Mouse (Mus musculus): ENCODE measurements at regions not wholly inside any gene's neighbourhood (a gene's known extent, or its start where the extent isn't known, plus 50 kb on each side); places are given as distances from the start of the nearest gene placed in this dataset.
"Not testable (repeated sequence)": the region's sequence is repeated elsewhere in the genome, so short reads cannot be mapped to it uniquely, and the experiment has no call there.

DNA sequence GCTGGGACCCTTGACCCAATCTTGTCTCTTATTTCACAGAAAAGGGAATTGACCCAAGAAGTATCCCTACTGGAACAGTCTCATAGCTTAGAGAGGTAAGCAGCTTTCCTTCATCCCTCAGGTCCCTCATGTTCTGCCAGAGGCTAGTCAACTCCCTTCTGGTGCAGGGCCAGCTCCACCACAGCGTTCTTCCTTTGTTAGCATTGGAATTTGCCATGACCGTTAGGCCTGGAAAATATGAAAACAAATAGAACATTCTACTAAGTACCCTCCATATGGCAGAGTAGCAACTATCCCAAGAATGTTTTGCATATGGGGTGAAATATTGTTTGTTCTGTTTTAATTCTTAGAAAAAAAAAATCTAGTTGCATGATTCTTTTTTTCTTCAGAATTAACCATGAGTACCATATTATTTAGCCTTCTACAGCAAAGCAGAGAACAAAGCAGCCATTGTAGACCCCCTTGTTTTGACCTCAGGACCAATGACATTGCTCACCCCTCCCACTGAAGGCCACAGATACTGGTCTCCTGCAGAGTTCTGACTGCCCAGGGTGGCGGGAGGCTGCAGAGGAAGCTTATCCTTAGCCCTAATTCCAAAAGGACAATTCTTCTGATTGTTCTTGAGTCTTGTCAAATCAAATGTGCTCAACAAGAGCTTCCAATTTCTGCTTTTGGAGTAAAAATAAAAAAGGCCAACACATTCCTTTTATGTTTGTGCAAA is 78.1 kb upstream of the Ehbp1 start:
- no peak for DNase-seq

DNA sequence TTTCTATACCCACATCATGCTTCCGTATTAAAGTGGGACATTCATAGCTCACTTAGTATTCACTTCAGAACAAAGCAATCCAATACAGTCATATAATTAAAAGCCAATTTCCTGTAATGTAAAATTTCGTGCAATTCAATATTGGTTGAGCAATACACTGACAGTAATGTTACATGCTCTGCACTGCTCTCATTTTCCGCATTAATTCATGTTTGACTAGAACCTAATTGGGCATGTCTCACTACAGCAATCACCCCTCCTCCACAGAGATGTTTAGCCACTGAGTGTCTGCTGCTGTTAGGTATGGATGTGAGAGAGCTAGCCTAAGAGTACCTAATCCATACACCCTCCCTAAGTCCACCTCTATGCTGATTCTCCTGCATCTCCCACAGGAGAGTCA is 79.7 kb upstream of the Ehbp1 start:
- no peak for DNase-seq

DNA sequence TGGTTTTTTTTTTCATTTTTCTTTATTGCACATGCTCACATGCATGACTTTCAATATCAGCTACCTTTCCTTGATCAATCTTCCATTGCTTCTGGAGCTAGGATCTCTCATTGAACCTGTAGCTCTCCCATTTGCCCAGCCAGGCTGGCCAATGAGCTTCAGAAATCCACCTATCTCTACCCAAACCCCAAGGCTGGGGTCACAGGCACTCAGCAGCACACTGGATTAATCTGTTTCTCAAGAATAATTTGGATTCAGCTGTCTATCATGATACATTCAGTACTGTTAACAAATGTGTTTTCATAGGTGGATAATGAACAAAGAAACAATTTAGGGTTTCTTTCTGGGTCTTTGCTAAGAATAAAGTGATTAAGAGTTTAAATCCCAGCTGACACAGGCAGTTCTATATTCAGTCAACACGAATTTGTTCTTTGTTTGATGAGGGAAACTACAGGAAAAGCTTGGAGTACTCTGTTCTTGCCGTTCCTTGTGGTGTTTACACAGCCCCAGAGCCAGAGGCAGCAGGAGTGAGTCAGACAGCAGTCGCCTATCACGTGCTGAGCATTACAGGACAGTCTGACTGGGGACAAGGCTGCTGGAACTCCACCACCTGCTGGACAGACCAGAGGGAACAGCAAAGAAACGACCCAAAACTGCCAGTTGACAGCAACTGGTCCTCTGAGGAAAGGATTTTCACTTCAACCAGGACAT is 74.6 kb upstream of the Tmem17 start:
- DNase-seq, result peak; percentile 5

DNA sequence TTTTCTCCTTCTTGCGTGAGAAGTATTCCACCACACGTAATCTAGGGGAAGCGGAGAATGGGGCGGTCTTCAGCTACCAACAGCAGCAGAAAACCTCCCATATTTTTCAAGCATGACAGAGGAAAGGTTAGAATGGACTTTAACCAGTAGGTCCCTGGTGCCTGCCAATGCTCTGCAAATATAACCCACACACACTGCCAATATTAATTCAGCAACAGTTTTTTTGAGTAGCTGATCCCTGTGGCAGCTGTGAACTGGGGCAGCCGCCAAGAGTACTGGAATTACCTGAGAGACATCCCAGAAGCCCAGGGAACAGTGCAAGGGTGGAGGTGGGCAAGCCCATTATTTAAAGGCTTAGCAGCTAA is 74.1 kb upstream of the Tmem17 start:
- no peak for DNase-seq

DNA sequence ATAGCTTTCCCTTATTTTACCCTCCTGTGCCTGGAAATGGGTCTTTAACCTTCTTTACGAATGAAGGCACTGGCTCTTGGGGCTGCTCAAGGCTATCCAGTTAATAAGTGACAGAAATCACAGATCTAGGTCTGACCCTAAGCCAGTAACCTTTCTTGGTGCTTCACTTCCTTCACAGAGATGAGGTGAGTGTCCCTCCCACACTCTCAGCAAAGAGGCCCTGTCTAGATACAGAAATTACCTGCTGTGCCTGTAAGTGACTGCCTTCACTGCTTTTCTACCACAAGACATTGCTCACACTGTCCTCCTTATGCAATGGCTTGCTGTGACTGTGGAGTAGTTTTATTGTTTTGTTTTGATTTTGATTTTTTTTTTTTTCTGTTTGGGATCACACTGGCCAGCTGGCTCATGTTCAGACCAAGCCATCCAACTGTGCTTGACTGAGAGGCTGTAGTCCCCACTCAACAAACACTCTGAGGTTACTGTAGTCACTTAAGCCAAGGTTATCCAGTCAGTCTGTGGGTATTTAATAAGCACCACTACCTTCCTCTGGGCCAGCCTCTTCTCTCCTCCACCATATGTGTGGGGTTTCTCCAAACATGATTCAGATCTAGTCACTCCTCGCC is 73.3 kb upstream of the Tmem17 start:
- DNase-seq, result no peak

DNA sequence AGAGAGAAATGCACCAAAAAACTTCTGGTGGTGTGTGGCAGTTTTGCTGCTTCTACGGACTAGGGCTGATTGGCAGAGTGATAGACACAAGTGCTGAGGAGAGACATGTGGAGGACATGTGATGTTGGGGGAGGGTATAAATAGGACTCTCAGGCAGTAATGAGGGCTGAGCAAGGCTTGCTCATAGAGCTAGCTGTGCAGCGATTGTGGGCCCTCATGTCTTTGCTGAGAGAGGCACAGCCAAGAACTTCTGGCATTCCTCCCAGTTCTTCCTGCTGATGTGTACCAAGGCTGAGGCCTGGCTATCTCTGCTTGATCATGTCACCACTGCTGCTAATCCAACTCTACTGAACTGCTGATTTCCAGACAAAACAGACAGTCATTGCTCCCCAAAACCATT is 71.4 kb upstream of the Tmem17 start:
- no peak for DNase-seq

DNA sequence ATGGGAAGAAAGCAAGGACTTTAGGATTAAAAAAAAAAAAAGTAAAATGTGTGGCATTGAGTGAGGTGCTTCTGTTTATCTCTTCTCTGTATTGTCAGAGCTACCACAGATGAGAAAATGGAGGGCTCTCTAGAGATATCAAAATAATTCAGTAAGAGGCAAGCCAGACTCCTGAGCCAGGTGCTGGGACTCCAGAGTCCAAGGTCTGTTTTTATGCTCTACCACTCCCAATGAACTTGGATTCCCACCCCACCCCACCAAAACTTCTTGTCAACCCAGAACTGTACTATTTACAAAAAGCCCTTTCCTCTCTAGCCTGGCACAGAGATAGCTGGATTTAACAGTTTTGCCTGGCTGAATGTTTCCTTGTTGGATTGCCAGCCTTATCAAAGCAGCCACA is 58.7 kb upstream of the Tmem17 start:
- no peak for DNase-seq

DNA sequence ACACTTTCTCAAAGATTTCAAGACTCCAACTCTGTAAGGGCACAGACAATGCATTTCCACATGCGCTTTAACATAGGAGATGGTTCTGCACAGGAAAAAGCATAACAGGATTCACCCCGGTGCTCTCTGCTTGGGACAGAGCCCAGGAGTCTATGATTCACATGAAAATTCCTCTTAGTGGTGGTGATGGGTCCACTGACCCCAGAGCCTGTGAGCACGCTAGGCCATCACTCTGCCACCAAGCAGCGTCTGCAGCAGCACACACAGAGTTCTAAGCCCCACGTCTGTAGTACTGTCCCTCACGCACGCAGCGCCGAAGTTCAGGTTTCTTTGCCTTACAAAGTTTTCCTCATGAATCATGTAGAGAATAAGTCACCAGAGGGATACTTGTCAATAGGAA is 55.6 kb upstream of the Tmem17 start:
- no peak for DNase-seq

DNA sequence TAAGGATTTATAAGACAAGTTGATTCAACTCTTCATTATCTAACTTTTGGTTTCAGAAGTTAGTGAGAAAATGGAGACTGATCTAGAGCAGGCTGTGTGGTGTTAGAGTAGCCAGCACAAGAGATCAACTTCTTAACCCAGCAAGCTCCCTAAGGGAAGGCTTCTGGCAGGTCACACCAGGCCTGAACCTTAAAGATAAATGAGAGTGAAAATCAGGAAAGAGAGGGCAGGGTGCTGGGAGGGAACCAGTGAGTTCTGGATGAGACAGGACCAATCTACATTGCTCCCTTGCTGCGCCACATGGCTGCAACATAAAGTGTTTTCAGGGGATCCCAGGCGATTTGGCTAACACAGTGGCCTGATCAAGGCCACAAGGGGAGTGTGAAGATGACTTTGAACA is 54.7 kb upstream of the Tmem17 start:
- no peak for DNase-seq

DNA sequence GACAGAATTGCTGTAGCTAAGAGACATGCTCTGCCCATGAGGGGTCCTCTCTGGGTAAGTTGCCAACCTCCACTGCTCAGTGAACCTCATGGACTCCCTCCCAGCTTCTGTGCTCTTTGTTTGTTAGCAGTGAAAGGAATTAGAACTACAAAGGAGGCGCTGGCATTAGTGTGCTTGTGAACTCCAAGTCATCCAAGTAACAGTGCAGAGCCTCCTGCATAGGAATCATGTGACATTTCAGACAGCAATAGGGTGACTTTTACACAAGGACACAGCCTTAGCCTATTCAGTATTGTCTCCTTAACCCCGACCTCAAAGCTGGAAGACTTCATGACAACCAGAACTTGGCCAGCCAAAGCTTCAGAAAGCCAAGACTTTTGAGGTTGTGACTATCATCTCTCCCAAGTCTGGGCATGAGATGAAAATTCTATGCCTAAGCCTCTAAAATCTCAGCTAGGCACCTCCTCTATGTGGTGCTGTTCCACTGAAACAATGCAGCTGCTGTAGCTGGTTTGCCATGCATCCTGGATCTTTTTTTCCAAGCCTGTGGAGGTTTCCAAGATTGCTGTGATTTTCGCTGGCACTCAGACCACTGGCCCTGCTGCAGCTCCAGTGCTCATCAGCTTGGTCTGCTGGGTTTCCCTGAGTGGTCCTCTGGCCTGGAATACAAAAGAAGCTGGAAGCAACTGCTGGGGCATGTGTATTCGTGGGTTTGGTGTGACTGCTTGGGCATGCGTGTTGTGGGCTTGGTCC is 52.8 kb upstream of the Tmem17 start:
- DNase-seq, result peak; percentile 11

DNA sequence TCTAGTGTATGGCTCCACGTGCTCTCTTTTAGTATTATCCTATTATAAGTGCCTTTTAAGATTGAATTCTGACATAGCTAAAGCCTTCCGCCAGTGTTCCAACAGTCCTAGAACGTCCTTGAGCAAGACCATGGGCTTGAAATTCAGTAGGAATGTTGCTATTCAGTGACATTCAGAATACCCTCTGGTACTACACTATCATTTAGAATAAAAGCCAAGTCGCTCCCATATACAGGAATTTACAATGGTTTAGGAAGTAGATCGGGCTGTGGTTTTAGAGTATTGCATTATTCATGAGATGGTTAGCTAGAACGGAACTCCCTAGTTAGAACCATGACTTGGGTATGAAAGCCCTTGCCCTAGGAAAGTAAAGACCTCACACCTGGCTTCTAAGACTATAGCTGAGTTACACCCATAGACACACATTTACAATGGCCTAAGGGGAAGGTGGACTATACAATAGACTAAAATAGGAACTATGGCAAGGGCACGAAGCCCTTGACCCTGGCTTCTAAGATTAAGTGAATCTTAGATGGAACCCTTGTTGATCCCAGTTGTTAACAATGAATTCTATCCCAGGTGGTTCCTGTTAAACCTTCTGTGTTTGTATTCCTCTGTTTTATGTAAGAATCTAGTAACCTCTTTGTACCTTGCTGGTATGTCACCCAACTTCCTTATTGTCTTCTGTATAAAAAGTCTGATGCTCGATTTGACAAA is 50.7 kb upstream of the Tmem17 start:
- DNase-seq, result not testable (repeated sequence)

All from cerebellum, adult 9-11 months (tissue).